Mouse (Mus musculus): ENCODE data around the gene Slc12a8.

DNA sequence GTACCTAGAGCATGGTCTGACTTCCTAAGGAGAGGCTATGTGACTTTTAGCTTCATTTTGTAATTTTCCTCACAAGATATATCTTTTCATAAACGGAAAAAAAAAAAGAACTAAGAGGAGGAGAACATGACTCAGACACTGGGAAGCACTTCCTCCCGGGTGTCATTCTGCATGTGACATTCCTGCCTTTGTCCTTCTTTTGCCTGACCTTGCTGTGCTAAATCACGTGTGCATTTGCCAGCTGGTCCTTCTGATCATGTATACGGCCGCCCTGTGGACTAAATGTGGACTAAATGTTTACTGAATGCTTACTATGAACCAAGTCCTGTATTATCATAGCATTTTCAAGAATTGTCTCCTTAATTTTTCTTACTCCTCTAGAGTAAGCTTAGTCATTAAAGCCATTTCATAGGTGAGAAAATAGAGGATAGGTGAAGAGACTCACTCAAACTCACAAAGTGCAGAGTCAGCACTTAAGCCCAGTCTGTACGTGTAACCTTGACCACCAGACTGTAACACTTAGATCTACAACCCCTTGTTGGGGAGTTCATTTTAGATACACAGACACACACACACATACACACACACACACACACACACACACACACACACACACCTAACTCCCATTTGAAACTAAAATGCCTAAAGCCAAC lies 2.9 kb downstream of the Slc12a8 start:
- TF ChIP-seq CTCF (conservative IDR thresholded peaks at IDR 0.05; ENCODE audit: low read length), result no peak
- no peak for TF ChIP-seq NANOG (IDR thresholded peaks at IDR 0.05; ENCODE audit: borderline replicate concordance, low read length)
- TF ChIP-seq POU5F1 (IDR thresholded peaks at IDR 0.05; ENCODE audit: borderline replicate concordance, low read length), result no peak
